Mouse (Mus musculus): ENCODE data around the gene Wdr48. TPM values are rescaled to one million over a fixed set of nuclear protein-coding genes. Genes with fewer than 3 reads are reported as not detected.

Gene Wdr48
- polyA plus RNA-seq, 1 experiment: 16.8 TPM

DNA sequence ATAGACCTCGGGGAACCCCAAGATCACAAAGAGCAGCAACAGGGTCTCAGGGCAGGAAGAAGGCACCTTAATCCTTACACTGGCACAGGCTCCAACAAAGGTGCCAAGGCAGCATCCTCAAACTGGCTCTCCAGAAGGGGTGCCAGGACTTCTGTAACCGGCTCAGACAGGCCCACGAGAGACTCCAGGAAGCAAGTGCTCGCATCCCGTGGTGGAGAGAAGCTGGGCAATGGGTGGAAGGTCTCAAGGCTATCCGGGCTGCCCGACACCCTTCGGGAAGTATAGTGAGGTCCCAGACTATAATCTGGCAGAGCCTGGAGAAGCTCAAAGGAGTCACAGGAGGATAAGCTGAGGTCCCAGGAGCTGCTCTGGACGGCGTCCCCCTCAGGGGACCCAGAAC, 77.5 kb downstream of the Wdr48 start:
- H3K4me3 ChIP-seq (ENCODE audit: insufficient read depth, poor library complexity, severe bottlenecking): no peak overlapping the region
- peaks cover 9% of the 10 kb centered on the region for H3K79me2 ChIP-seq (ENCODE audit: control insufficient read depth, insufficient read depth)
- H3K36me3 ChIP-seq (ENCODE audit: control insufficient read depth, insufficient read depth): peaks cover 46% of the 10 kb centered on the region
- no peak overlapping the region for H3ac ChIP-seq (ENCODE audit: control insufficient read depth, insufficient read length, low read depth)
- H3K27me3 ChIP-seq (ENCODE audit: control insufficient read depth, insufficient read depth, insufficient read length): no peaks in the 10 kb centered on the region
- H3K79me3 ChIP-seq (ENCODE audit: low read depth): peaks cover under 1% of the 10 kb centered on the region
- TF ChIP-seq MYOG (IDR thresholded peaks at IDR 0.05; ENCODE audit: control insufficient read depth, extremely low read depth, insufficient read length): no peak
- TF ChIP-seq USF1 (IDR thresholded peaks at IDR 0.05; ENCODE audit: low read depth): no peak
- no peak for TF ChIP-seq CEBPB (IDR thresholded peaks at IDR 0.05; ENCODE audit: low read depth)
- no peak for TF ChIP-seq MAX (IDR thresholded peaks at IDR 0.05)
- TF ChIP-seq CTCF (IDR thresholded peaks at IDR 0.05; ENCODE audit: control insufficient read depth, insufficient read depth, insufficient read length): no peak
- no peak for TF ChIP-seq FOSL1 (IDR thresholded peaks at IDR 0.05; ENCODE audit: insufficient read depth, low read length, poor library complexity, severe bottlenecking)
- no peak for TF ChIP-seq MYOD1 (IDR thresholded peaks at IDR 0.05; ENCODE audit: control insufficient read depth, insufficient read length, low read depth)

DNA sequence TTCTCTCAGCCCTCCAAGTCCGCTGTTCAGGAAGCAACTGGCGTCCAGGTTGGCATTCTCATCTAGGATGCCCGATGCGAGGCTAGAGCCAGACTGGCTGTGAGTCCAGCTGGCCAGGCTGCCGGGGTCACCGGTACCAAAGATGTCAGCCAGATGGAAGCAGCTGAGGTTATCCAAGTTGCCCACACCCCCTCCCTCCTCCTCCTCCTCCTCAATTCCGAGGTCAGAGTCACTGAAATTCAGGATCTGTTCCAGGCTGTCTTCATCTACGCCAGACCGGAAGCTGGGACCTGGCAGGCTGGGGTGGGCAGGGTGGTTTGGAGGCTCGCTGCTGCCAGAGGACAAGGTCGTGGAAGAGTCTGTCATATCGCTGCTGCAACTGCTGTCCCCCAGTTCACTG, 77.9 kb downstream of the Wdr48 start:
- no peaks in the 10 kb centered on the region for H3K27me3 ChIP-seq (ENCODE audit: control insufficient read depth, insufficient read depth, insufficient read length)
- H3K36me3 ChIP-seq (ENCODE audit: control insufficient read depth, insufficient read depth): peaks cover 48% of the 10 kb centered on the region
- TF ChIP-seq CEBPB (IDR thresholded peaks at IDR 0.05; ENCODE audit: low read depth): no peak
- TF ChIP-seq USF1 (IDR thresholded peaks at IDR 0.05; ENCODE audit: low read depth): no peak
- TF ChIP-seq MYOD1 (IDR thresholded peaks at IDR 0.05; ENCODE audit: control insufficient read depth, insufficient read length, low read depth): no peak
- TF ChIP-seq CTCF (IDR thresholded peaks at IDR 0.05; ENCODE audit: control insufficient read depth, insufficient read depth, insufficient read length): no peak
- TF ChIP-seq MYOG (IDR thresholded peaks at IDR 0.05; ENCODE audit: control insufficient read depth, extremely low read depth, insufficient read length): no peak
- no peak for TF ChIP-seq MAX (IDR thresholded peaks at IDR 0.05)
- TF ChIP-seq FOSL1 (IDR thresholded peaks at IDR 0.05; ENCODE audit: insufficient read depth, low read length, poor library complexity, severe bottlenecking): no peak
- peaks cover 13% of the 10 kb centered on the region for H3K79me2 ChIP-seq (ENCODE audit: control insufficient read depth, insufficient read depth)
- peaks cover 3% of the 10 kb centered on the region for H3K79me3 ChIP-seq (ENCODE audit: low read depth)
- H3K4me3 ChIP-seq (ENCODE audit: insufficient read depth, poor library complexity, severe bottlenecking): no peak overlapping the region
- H3ac ChIP-seq (ENCODE audit: control insufficient read depth, insufficient read length, low read depth): no peak overlapping the region

DNA sequence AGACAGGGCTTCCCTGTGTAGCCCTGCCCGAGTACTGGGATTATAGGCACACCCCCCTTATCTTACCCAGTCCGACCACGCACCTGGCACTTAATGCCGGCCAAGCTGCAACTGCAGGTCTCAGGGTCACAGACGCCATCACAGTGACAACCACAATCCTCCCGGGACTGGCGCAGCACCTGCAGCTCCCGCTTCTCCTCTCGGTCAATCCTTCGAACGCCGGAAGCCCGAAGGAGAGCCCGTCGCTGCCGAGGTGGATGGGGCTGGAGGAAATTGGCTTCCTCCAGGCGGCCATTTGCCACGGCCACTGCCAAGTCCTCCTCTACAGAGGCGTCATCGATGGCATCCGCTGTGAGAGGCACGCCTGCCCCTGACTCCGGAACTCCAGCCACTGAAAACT, 78.6 kb downstream of the Wdr48 start:
- Histone ChIP-seq H3K4me3 (ENCODE audit: insufficient read depth, poor library complexity, severe bottlenecking) (no peak overlapping the region), H3ac (ENCODE audit: control insufficient read depth, insufficient read length, low read depth) (no peak overlapping the region), H3K27me3 (ENCODE audit: control insufficient read depth, insufficient read depth, insufficient read length) (no peaks in the 10 kb centered on the region), H3K79me3 (ENCODE audit: low read depth) (peaks cover 10% of the 10 kb centered on the region), H3K79me2 (ENCODE audit: control insufficient read depth, insufficient read depth) (peaks cover 20% of the 10 kb centered on the region), H3K36me3 (ENCODE audit: control insufficient read depth, insufficient read depth) (peaks cover 48% of the 10 kb centered on the region)
- TF ChIP-seq MYOG (IDR thresholded peaks at IDR 0.05; ENCODE audit: control insufficient read depth, extremely low read depth, insufficient read length) (no peak), USF1 (IDR thresholded peaks at IDR 0.05; ENCODE audit: low read depth) (no peak), FOSL1 (IDR thresholded peaks at IDR 0.05; ENCODE audit: insufficient read depth, low read length, poor library complexity, severe bottlenecking) (no peak)

DNA sequence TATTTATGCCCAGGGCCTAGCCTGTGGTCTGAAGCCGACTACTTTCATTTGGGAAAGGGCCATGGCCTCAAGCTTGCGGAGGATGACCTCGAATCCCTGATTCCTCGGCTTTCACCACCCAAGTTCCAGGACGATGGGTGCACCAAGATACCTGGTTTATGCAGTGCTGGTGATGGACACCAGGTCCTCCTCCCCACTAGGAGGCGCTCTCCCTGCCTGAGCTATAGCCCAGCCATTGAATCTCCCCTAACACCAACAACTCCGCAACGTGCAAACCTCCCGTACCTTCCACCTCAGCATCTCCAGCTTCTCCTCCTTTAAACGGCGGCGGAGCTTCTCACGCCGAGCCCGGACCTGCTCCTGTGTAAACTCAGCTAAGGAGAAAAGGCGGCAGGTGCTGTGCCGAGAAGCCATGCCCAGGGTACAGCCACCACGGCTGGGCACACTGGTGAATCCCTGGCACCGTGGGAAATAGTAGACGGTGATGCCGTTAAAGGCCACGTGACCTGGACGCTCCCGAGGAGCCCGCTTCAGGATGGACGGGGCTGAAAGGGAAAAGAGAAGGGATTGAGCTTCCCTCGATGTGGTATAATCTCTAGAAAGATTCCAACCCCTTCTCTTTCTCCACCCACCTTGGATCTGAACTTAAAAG, 79.3 kb downstream of the Wdr48 start:
- Histone ChIP-seq H3K79me3 (ENCODE audit: low read depth) (peaks cover 18% of the 10 kb centered on the region), H3K36me3 (ENCODE audit: control insufficient read depth, insufficient read depth) (peaks cover 48% of the 10 kb centered on the region), H3K4me3 (ENCODE audit: insufficient read depth, poor library complexity, severe bottlenecking) (no peak overlapping the region), H3ac (ENCODE audit: control insufficient read depth, insufficient read length, low read depth) (no peak overlapping the region), H3K79me2 (ENCODE audit: control insufficient read depth, insufficient read depth) (peaks cover 27% of the 10 kb centered on the region), H3K27me3 (ENCODE audit: control insufficient read depth, insufficient read depth, insufficient read length) (no peaks in the 10 kb centered on the region)
- TF ChIP-seq CTCF (IDR thresholded peaks at IDR 0.05; ENCODE audit: control insufficient read depth, insufficient read depth, insufficient read length) (peak; percentile 39), MYOD1 (IDR thresholded peaks at IDR 0.05; ENCODE audit: control insufficient read depth, insufficient read length, low read depth) (no peak)

DNA sequence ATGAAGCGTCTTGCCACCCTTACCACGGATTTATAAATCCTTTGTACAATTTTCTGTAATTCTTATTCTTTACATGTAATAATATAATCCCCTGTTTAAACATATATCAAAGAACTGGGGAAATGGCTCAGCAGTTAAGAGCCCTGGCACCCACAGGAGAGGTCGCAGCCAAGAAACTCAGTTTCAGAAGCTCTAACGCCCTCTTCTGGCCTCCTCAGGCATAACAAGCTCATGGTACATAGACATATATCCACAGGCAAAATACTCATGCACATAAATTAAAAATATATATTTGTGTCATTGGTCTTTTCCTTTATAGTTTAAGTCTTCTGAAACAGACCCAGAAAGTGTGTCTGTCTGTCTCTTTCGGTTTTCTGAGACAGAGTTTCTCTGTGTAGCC, 79.9 kb downstream of the Wdr48 start:
- peaks cover 48% of the 10 kb centered on the region for H3K36me3 ChIP-seq (ENCODE audit: control insufficient read depth, insufficient read depth)
- H3K79me3 ChIP-seq (ENCODE audit: low read depth): peaks cover 23% of the 10 kb centered on the region
- H3K4me3 ChIP-seq (ENCODE audit: insufficient read depth, poor library complexity, severe bottlenecking): no peak overlapping the region
- H3K79me2 ChIP-seq (ENCODE audit: control insufficient read depth, insufficient read depth): peaks cover 33% of the 10 kb centered on the region
- no peaks in the 10 kb centered on the region for H3K27me3 ChIP-seq (ENCODE audit: control insufficient read depth, insufficient read depth, insufficient read length)
- H3ac ChIP-seq (ENCODE audit: control insufficient read depth, insufficient read length, low read depth): no peak overlapping the region
- no peak for TF ChIP-seq MAX (IDR thresholded peaks at IDR 0.05)
- no peak for TF ChIP-seq FOSL1 (IDR thresholded peaks at IDR 0.05; ENCODE audit: insufficient read depth, low read length, poor library complexity, severe bottlenecking)
- TF ChIP-seq CTCF (IDR thresholded peaks at IDR 0.05; ENCODE audit: control insufficient read depth, insufficient read depth, insufficient read length): no peak
- TF ChIP-seq MYOG (IDR thresholded peaks at IDR 0.05; ENCODE audit: control insufficient read depth, extremely low read depth, insufficient read length): no peak

DNA sequence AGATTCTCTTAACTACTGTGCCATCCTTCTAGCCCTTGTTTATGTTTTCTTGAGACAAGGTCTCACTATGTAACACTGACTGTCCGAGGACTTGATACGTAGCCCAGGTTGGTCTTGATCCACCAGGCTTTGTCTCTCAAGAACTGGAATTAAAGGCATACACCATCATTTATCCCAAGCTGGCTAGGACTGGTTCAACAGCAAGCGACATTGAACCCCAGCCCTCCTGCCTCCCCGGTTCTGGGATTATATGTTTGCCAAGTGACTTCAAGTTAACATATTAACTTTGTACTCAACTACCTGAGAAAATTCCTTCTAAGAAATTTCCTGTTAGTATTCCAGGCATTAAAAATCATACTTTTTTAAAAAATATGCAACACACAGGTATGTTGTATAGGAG, 80.6 kb downstream of the Wdr48 start:
- Histone ChIP-seq H3K27me3 (ENCODE audit: control insufficient read depth, insufficient read depth, insufficient read length) (no peaks in the 10 kb centered on the region), H3K79me3 (ENCODE audit: low read depth) (peaks cover 29% of the 10 kb centered on the region), H3K79me2 (ENCODE audit: control insufficient read depth, insufficient read depth) (peaks cover 40% of the 10 kb centered on the region), H3K36me3 (ENCODE audit: control insufficient read depth, insufficient read depth) (peaks cover 48% of the 10 kb centered on the region), H3ac (ENCODE audit: control insufficient read depth, insufficient read length, low read depth) (no peak overlapping the region), H3K4me3 (ENCODE audit: insufficient read depth, poor library complexity, severe bottlenecking) (no peak overlapping the region)
- TF ChIP-seq MYOG (IDR thresholded peaks at IDR 0.05; ENCODE audit: control insufficient read depth, extremely low read depth, insufficient read length): no peak

Other genes with a start within 250 kb of the Wdr48 start
- 0.09 TPM for gene Scn10a, start 175.6 kb upstream of the Wdr48 start, polyA plus RNA-seq (2012; fragmentation: generic; extraction: Trizol)
- 0.01 TPM for gene Scn11a, start 69.4 kb upstream of the Wdr48 start, polyA plus RNA-seq (2012; fragmentation: generic; extraction: Trizol)
- 11.0 TPM for gene Gorasp1, start 42.7 kb downstream of the Wdr48 start, polyA plus RNA-seq (2012; fragmentation: generic; extraction: Trizol)
- gene Ttc21a, start 42.7 kb downstream of the Wdr48 start, polyA plus RNA-seq (2012; fragmentation: generic; extraction: Trizol): 0.06 TPM
- 21.2 TPM for gene Csrnp1, start 89.8 kb downstream of the Wdr48 start, polyA plus RNA-seq (2012; fragmentation: generic; extraction: Trizol)
- 3.5 TPM for gene Xirp1, start 128.7 kb downstream of the Wdr48 start, polyA plus RNA-seq (2012; fragmentation: generic; extraction: Trizol)
- 0.04 TPM for gene Cx3cr1, start 175.0 kb downstream of the Wdr48 start, polyA plus RNA-seq (2012; fragmentation: generic; extraction: Trizol)
- gene Ccr8, start 197.2 kb downstream of the Wdr48 start, polyA plus RNA-seq (2012; fragmentation: generic; extraction: Trizol): not detected
- gene Slc25a38, start 215.5 kb downstream of the Wdr48 start, polyA plus RNA-seq (2012; fragmentation: generic; extraction: Trizol): 17.1 TPM
- 3,947 TPM for gene Rpsa, start 232.8 kb downstream of the Wdr48 start, polyA plus RNA-seq (2012; fragmentation: generic; extraction: Trizol)

All from C2C12 (cell line).